Mouse (Mus musculus) forebrain, postnatal 0 days (tissue): ENCODE measurements around the gene Ift22. TPM values are rescaled to one million over a fixed set of nuclear protein-coding genes. Genes with fewer than 3 reads are reported as not detected.

Source experiments
- ATAC-seq: fragments of 200-750 bp; cut with Nextera tagmentation; 2 replicates; pipeline ENCODE4 v1.8.0; 2017; ENCODE audit warnings: mild to moderate bottlenecking, moderate library complexity
- DNase-seq: peaks from one replicate; pipeline ENCODE4 v3.0.0-alpha.2; 2015
- H3K27ac ChIP-seq: fragments of 300-500 bp; sonication (generic); 2 replicates; pipeline ENCODE4 v1.5.1; 2014; ENCODE audit warnings: low read depth, mild to moderate bottlenecking, antibody characterized with exemption, low read length, moderate library complexity, mixed read lengths
- H3K27me3 ChIP-seq: fragments of 300-500 bp; sonication (generic); 2 replicates; pipeline ENCODE4 v1.6.1; 2014; ENCODE audit warnings: mild to moderate bottlenecking, low read length, mixed read lengths; ENCODE audit not compliant: insufficient read depth
- H3K36me3 ChIP-seq: fragments of 300-500 bp; sonication (generic); 2 replicates; pipeline ENCODE4 v1.6.1; 2014; ENCODE audit warnings: mild to moderate bottlenecking, moderate library complexity; ENCODE audit not compliant: insufficient read depth
- H3K4me1 ChIP-seq: fragments of 300-500 bp; sonication (generic); 2 replicates; pipeline ENCODE4 v1.6.1; 2014; ENCODE audit warnings: antibody characterized with exemption; ENCODE audit not compliant: insufficient read depth
- H3K4me2 ChIP-seq: fragments of 300-500 bp; sonication (generic); 2 replicates; pipeline ENCODE4 v1.6.1; 2014; ENCODE audit warnings: low read depth, mild to moderate bottlenecking, moderate library complexity
- H3K4me3 ChIP-seq: fragments of 300-500 bp; sonication (generic); 2 replicates; pipeline ENCODE4 v1.5.1; 2014; ENCODE audit warnings: low read depth, low read length, mixed read lengths
- H3K9ac ChIP-seq: fragments of 300-500 bp; sonication (generic); 2 replicates; pipeline ENCODE4 v1.6.1; 2014; ENCODE audit warnings: mild to moderate bottlenecking
- H3K9me3 ChIP-seq: fragments of 300-500 bp; sonication (generic); 2 replicates; pipeline ENCODE4 v1.6.1; 2016; ENCODE audit warnings: low read length
- CTCF ChIP-seq: sonication (generic); IDR thresholded peaks from 2 replicates; pipeline ENCODE4 v1.5.1; 2016; ENCODE audit warnings: antibody characterized with exemption, control low read depth, low read depth
- WGBS: fragments of 180-500 bp; shearing (Covaris S2); extraction: QIAGEN DNeasy Blood & Tissue Kit; methylation state at CpG from one replicate; pipeline ENCODE4 v1.1.7; 2014; 5-methylcytosine and 5-hydroxymethylcytosine counted together
- polyA plus RNA-seq: library from polyadenylated mRNA; unstranded; fragments of >200 nt; fragmentation: Nextera tagmentation; extraction: Ambion mirVana; gene quantifications from 2 replicates; pipeline ENCODE4 v1.2.1, GENCODE M21; 2015
- total RNA-seq: library from RNA; depleted of rRNA; stranded (reverse); fragments of >200 nt; gene quantifications from 2 replicates; pipeline ENCODE4 v1.2.3, GENCODE M21; 2014

Gene Ift22
- total and polyA plus RNA-seq, 2 experiments from 2014 or later = 35.9 to 134 TPM

DNA sequence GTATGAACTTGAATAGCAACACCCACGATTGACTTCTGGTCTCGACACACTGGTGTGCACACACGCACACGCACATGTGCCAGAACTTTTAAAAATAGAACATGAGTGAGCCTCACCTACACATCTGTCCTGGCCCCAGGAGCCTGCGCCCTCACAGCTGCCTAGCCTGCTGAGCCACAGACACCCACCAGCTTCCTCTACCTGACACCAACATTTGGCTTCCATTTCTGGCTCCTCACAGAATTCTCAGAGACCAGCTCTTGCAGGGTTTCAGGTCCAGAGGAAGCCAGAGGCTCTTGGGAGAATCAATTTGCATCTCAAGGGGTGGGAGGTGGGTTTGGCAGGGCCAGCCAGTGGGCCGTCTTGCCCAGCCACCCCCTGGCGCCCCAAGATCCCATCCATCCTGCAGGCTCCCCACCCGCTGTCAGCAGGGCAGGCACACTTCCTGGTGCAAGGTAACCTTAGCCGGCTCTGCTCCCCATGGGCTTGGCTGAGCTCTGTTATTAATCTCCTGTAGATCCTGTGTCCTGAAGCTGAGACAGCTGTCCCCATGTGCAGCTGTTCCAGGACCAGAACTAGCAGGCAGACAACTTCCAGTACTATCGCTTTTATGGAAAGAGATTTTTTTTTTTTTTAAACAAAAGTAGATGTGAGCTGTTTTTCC is 38.4 kb upstream of the Ift22 start:
- H3K4me3 ChIP-seq = no peak overlapping the region
- H3K36me3 ChIP-seq = no peaks in the 10 kb centered on the region
- no peak overlapping the region for H3K9ac ChIP-seq
- no peak overlapping the region for H3K27ac ChIP-seq
- WGBS = 73% methylated on average over 10 of the region's 10 CpGs
- no peaks in the 10 kb centered on the region for H3K9me3 ChIP-seq
- no peaks in the 10 kb centered on the region for H3K27me3 ChIP-seq
- H3K4me2 ChIP-seq = no peak overlapping the region
- ATAC-seq (no peak), DNase-seq (no peak)
- H3K4me1 ChIP-seq = no peaks in the 10 kb centered on the region
- TF ChIP-seq CTCF = no peak

DNA sequence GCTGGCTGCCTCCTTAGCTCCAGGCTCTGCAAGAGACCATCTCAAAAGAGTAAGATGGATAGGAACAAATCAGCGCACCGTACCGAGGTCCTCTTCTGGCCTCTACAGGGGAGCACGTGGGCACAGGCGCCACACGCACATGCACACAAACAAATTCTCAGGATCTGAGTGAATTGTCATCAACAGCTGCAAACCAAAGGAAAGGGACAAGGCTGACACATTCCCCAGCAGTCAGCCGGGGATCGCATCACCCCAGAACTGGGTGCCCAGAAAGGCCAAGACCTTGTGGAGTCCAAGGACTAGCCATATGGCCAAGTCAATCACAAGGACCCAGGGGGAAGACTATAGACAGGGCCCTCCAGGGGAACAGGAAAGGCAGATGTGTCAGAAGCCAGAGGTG is 35.5 kb upstream of the Ift22 start:
- Histone ChIP-seq H3K9me3 (no peaks in the 10 kb centered on the region), H3K4me2 (no peak overlapping the region), H3K27ac (no peak overlapping the region), H3K4me1 (no peaks in the 10 kb centered on the region), H3K36me3 (no peaks in the 10 kb centered on the region), H3K4me3 (no peak overlapping the region), H3K9ac (no peak overlapping the region), H3K27me3 (no peaks in the 10 kb centered on the region)
- ATAC-seq = no peak
- WGBS = 90% methylated on average over 8 of the region's 8 CpGs
- TF ChIP-seq CTCF = no peak
- DNase-seq = no peak

DNA sequence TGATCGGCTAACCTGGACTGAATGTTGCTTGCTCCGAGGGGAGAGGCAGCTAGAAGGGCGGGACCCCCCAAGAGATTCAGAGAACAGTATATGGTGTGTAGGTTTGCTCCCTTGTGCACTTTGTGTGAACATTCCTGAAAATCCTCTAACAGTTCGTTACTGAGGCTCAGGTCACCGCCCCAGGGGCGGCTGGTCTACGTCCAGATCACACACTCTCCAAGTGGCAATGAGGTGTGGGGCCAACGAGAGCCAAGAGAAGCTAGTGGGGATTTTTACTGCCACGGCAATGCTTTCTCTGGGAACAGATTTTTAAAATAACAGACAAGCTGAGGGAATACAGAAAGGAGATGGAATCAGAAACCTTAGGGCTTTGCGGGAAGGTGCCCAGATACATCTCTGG is 33.7 kb upstream of the Ift22 start:
- H3K36me3 ChIP-seq = no peaks in the 10 kb centered on the region
- TF ChIP-seq CTCF = no peak

DNA sequence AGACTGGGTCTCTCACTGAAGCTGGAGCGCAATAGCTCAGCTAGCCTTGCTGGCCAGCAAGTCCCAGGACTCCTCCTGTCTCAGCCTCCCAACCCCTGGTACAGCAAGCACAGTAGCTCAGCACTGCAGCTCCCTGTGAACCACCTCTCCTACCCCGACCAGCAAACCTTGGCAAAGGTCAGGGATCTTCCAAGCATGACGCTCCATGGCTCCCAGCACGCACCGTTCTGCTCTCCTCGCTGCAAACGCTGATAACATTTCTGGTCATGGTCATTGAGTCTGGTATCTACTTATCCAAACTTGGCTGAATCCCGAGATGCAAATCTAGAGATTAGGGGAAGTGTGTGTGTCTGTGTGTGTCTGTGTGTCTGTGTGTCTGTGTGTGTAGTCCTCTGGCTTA is 27.8 kb upstream of the Ift22 start:
- Histone ChIP-seq H3K27ac (no peak overlapping the region), H3K27me3 (peaks cover 15% of the 10 kb centered on the region), H3K4me2 (no peak overlapping the region), H3K4me1 (peaks cover 6% of the 10 kb centered on the region; the same call in 1 of the 2 replicates), H3K9ac (no peak overlapping the region), H3K36me3 (no peaks in the 10 kb centered on the region), H3K9me3 (no peaks in the 10 kb centered on the region), H3K4me3 (no peak overlapping the region)
- no peak for TF ChIP-seq CTCF
- ATAC-seq (no peak), DNase-seq (no peak)
- 92% methylated on average over 8 of the region's 8 CpGs for WGBS

More for the DNA sequence above, 33.7 kb upstream of the Ift22 start:
- H3K4me3 ChIP-seq = no peak overlapping the region
- no peaks in the 10 kb centered on the region for H3K9me3 ChIP-seq
- H3K27me3 ChIP-seq = no peaks in the 10 kb centered on the region
- H3K4me2 ChIP-seq = no peak overlapping the region
- no peaks in the 10 kb centered on the region for H3K4me1 ChIP-seq
- ATAC-seq (no peak), DNase-seq (no peak)
- 70% methylated on average over 10 of the region's 10 CpGs for WGBS
- no peak overlapping the region for H3K9ac ChIP-seq
- H3K27ac ChIP-seq = no peak overlapping the region

DNA sequence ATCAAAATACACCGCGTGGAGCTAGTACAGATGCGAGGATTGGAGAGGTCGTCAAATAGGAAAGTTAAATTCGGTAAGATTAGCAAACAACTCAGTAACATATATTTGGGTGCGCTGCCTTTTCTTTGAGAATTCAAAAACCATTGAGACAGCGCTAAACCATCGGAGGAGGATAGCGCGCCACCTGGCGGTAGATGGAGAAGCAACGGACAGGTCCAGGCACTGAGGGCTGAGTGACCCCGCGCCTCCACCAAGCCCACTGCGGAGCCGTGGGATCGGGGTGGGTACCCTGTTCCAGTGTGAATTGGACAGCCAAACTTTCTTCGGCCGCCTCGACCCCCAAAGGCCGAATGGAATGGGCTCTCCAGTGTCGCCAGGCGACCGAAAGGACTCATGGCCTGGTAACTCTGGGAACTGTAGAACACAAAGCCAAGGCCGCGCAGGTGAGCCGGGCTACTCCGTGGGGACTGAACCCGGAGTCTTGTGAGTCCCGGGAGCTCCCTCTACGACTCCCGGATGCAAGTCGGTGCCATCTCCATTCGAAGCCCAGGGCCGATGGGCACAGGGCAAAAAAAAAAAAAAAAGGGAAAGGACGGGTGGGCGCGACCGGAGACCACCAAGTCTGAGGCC is 26.5 kb upstream of the Ift22 start:
- ATAC-seq (peak; percentile 77), DNase-seq (peak; percentile 90)
- Histone ChIP-seq H3K9ac (peak overlapping the region; percentile 68), H3K4me2 (peak overlapping the region; percentile 96), H3K4me3 (peak overlapping the region; percentile 52), H3K36me3 (no peaks in the 10 kb centered on the region), H3K9me3 (no peaks in the 10 kb centered on the region), H3K4me1 (peaks cover 6% of the 10 kb centered on the region; the same call in 1 of the 2 replicates), H3K27ac (no peak overlapping the region), H3K27me3 (peaks cover 15% of the 10 kb centered on the region)
- WGBS = 4% methylated on average over 39 of the region's 39 CpGs
- TF ChIP-seq CTCF = peak; percentile 94

GRCm38 (mm10) chr5:136882055-136882787 is 25.7 kb upstream of the Ift22 start:
- WGBS = 3% methylated on average over 47 of the region's 47 CpGs
- peak overlapping the region; percentile 68 for H3K9ac ChIP-seq
- H3K4me3 ChIP-seq = peak overlapping the region; percentile 52
- TF ChIP-seq CTCF = no peak
- H3K27ac ChIP-seq = no peak overlapping the region
- no peaks in the 10 kb centered on the region for H3K9me3 ChIP-seq
- peaks cover 6% of the 10 kb centered on the region; the same call in 1 of the 2 replicates for H3K4me1 ChIP-seq
- peaks cover 15% of the 10 kb centered on the region for H3K27me3 ChIP-seq
- H3K36me3 ChIP-seq = no peaks in the 10 kb centered on the region
- peak overlapping the region; percentile 96 for H3K4me2 ChIP-seq
- DNase-seq (peak; percentile 36), ATAC-seq (peak; percentile 29)
